Mouse (Mus musculus) ES-Bruce4 (cell line): ENCODE measurements around the gene Slx1b.

Experiments
- CTCF ChIP-seq: IDR thresholded peaks from one replicate; pipeline ENCODE4 v1.8.1; 2011; ENCODE audit warnings: low read depth, low read length
- POLR2A ChIP-seq: IDR thresholded peaks from one replicate; pipeline ENCODE4 v1.8.1; 2011; ENCODE audit warnings: low read length; ENCODE audit not compliant: insufficient read depth

- TF ChIP-seq CTCF (no peak), POLR2A (no peak)
Observed at GRCm38 (mm10) chr7:126710266-126710665, 14.7 kb upstream of the Slx1b start.
